Mouse (Mus musculus): ENCODE data around the gene Gm28038.

DNA sequence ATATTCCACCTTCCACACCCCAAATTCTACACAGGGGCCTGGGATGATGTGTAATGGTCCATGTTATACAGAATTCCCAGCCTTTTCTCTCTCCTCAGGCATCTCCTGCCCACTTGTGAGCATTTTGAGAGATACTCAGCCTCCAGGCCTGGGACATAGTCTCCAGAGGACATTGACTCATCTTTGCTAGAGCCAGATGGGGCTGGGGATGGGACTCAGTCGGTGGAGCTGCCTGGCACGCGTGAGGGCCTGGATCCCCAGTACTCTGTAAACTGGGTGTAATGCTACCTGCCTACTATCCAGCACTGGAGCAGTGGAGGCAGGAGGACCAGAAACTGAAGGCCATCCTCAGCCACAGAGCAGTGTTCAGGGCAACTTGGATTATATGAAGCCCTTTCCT is 31.7 kb upstream of the Gm28038 start:
- TF ChIP-seq POLR2A (IDR thresholded peaks at IDR 0.05; ENCODE audit: insufficient read depth, low read length) (no peak), CTCF (IDR thresholded peaks at IDR 0.05; ENCODE audit: low read depth, low read length) (no peak), EP300 (IDR thresholded peaks at IDR 0.05; ENCODE audit: insufficient read depth, low read depth, low read length) (no peak)

Data from ES-Bruce4 (cell line).